Mouse (Mus musculus) kidney, postnatal 4 days (tissue): ENCODE measurements around the gene Plpp7.
A peak's percentile ranks its signal among the peaks of the same experiment; 100 is the strongest.

Experiments
- DNase-seq, 2 experiments: peaks; one replicate each; pipeline ENCODE4 v3.0.0; 2021; ENCODE audit warnings: mixed read lengths in 2 of 2

Plpp7 gene

DNA sequence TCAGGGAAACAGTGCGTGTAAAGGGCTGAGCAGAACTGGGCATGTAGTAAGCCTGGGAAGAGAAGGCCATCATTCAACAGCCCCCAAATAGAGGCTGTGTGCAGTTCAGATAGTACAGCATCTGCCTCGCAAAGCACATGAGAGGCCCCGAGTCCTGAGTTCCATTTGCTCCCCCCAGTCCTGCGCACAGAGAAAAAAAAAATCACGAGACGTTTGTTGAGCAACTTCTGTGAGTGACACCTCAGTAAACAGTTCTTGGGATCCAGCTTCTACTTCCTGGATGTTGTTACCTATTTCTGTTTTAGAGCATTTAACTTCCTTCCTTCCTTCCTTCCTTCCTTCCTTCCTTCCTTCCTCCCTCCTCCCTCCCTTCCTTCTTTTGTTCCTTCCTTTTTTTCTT is 46.3 kb downstream of the Plpp7 start:
- DNase-seq: no peak

DNA sequence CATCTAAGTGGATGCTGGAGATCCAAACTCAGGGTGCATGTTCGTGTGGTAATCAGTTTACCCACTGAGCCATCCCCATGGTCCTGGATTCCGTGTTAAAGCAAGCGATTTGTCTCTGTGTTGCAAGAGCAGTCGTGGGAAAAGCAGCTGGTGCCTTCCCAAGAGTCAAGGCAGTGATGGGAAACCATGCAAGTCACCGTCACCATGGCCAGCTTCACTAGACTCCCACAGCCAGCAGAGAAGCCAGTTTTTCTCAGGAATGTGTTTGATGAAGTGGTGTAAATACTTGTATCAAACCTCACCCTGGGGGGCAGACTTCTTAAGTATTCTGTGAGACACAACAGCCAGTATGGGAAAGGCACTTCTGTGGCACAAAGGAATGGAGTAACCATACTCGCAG is 47.0 kb downstream of the Plpp7 start:
- DNase-seq: peak in 1 of 2 experiments; percentile 6

DNA sequence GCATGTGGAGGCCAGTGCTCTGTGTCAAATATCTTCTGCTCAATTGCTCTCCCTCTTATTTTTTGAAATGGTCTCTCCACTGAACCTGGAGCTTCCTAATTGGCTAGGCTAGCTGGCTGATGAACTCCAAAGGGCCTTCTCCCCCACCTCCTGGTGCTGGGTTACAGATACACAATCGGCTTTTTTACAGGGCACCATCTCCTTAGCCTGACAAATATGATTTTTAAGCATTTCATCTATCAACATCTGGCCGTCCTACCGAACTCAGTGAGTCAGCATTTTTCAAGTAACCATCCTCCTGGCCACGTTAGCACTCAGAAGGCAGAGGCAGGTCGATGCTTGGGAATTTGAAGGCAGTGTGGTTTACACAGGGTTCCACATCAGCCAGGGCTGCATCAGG is 49.3 kb downstream of the Plpp7 start:
- DNase-seq: no peak

DNA sequence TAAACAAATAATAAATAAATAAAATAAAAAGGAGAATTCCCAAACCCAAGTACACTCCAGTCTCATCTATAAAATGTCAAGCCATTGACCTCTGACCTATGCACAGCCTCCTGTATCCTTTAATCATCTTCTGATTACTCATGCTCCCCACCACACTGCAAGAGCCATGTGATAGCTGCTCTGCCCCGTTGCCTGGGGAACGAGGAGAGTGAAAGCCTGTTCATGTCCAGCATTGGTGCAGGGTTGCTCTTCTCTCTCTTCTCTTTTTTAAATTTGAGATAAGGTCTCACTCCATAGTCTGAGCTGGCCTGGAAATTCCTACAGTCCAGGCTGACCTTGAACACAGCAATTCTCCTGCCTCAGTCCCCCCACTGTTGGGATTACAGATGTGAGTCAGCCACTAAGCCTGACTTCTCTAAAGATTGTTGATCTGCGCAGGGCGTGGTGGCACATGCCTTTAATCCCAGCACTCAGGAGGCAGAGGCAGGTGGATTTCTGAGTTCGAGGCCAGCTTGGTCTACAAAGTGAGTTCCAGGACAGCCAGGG is 51.4 kb downstream of the Plpp7 start:
- DNase-seq: no peak

DNA sequence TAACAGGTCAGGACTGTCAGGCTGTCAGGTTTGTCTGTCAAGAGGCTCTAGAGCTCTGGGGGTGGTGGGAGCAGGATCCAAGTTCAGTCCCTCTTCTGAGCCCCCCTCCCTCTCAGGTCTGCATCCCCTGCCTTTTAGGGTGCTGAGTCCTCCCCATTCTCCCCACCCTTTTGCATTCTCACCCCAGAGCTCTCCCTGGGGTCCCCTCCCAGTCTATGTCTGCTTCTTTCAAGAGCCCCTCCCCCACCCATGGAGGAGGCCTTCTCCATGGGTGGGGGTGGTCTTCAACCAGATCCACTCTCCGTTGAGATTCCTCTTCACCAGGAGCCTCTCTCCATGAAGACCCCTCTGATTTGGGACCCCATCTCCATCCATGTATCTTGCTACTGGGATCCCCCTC is 54.8 kb downstream of the Plpp7 start:
- DNase-seq: peak in 1 of 2 experiments; percentile 8

DNA sequence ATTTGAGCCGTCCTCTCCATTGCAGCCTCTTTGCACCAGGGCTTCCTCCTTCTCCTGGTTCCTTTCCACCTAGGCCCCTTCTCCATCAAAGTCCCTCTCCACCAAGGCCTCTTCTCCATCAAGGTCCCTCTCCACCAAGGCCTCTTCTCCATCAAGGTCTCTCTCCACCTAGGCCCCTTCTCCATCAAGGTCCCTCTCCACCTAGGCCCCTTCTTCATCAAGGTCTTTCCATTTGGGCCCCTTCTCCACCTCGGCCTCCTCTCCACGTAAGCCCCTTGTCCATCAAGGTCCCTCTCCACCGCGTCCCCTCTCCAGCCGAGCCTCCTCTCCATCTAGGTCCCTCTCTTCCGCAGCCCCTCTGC is 55.2 kb downstream of the Plpp7 start:
- DNase-seq: no peak

DNA sequence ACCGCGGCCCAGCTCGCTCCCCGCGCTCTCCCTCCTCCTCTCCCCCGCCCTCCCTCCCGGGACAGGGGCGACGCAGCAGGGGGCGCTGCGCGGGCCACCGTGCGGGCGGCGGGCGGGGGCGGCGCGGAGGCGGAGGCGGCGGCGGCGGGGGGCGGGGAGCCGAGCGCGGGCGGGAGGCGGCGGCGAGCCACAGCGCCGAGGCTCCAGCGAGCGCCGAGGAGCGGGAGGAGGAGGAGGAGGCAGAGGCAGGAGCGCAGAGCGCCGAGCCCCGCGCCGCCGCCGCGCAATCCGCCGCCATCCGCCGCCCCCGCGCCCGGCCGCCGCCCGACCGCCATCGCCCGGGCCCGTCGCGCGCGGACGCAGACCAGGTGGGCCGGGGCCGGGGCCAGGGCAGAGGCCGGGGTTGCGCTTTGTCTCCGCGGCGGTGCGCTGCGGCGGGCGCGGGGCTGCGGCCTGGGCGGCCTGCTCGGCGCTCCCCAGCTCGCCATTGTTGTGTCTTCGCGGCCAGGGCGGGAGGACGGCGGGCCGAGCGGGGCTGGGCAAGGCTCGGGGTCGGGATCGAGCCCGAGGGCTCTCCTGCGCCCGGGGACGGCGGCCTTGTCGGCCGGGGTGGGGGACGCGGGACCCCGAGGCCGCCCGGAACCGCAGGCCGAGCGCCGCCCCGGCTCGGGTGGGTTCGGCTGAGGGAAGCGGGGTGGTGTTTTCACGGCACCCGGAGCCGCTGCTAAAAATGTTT is 55.8 kb downstream of the Plpp7 start, which contains the start of gene Prrc2b:
TSS of gene Prrc2b (plus strand) at position 159 of the 736 bp plus-strand sequence.
- DNase-seq: peak; percentile 84 to 89

DNA sequence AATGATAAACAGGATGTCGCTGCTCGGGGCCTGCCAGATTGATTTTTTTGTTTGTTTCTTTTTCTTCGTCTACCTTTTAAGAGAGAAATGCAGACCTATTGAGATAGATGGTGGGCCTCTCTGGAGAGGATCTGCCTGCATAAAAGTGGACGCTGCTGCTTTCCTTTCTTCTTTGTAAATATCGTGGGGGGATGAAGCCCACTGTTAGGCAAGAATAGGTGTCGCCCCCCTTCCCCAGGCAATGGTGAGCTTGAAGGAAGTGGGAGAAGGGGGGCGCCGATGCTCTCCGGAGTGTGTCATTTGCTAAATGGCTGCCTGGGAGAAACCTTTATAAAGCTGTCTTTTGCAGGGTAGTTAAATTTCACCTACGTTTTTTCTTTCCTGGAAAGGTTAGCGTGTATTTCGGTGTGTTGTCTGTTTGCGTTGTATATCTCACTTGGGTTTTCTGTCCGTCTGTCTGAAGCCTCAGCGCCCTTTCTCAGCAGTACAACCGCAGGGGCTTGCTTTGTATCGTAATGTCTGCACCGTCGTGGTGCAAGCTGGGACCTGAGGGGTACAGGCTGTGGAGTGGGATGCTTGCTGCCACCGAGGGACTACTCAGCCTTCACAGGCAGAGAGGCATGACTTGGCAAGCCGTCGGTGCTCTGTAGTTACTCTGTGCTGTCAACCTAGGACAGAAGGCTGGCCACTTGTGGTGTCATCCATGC is 56.5 kb downstream of the Plpp7 start:
- DNase-seq: peak; percentile 51 to 68

DNA sequence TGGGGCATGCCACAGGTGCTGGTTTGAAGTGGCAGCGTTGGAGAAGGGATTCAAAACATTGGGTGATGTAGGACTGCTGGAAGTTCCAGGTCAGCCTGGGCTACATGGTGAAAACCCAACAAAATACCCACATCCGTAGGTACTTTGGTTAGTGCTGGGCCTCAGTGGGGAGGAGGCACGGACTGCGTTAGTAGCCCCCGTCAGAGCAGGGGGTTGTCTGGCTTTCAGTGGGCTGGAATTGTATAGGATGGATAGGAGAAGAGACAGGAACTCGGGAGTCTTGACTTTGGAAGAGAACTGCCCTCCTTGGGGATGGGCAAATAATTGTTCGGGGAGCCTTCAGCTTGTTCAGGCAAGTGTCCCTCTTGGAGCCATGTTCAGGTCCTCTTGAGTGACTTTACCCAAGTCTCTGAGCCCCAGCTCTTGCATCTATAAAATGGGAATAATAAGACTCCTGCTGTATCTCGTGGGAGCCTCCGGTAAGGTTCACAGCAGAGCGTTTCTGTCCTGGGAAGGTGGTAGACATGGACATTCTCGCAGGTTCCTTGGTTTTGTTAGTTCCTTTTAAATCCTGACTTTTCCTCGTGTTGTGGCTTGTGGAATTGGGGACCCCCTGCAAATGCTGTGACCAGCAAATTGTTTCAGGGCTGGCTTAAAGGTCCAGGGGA is 57.2 kb downstream of the Plpp7 start:
- no peak for DNase-seq

DNA sequence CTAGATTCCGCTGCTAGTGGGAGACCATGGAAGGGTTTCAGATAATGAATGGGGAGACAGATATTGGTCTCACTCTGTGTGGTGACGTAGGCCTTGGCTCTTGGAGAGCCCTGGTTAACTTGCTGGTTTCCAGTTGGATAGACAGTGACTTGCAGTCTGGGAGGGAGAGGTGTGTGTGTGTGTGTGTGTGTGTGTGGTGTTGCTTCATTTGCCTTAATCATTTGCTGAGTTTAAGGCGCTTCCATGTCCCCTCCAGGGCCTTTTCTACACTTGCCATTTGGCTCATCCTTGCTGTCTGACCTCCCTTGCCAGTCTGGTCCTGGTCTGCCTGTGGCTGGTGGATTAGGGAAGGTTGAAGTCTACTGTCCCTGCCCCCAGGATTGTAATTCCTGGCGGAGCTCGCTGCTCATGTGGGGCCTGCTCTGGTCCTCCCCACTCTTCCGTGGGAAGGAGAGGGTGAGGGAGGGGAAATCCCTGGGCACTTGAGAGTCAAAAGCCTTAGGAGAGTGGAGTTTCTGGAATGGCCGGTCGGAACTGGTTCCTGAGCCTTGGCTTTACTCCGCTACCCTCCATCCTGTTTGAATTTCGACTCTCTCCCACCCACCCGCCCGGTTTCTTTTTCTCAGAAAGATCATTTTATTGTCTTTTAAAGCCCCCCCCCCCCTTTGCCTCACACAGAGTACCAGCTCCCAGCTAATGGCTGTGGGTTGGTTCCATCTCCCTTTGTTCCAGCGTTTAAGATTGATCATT is 57.9 kb downstream of the Plpp7 start:
- peak; percentile 52 to 64 for DNase-seq

DNA sequence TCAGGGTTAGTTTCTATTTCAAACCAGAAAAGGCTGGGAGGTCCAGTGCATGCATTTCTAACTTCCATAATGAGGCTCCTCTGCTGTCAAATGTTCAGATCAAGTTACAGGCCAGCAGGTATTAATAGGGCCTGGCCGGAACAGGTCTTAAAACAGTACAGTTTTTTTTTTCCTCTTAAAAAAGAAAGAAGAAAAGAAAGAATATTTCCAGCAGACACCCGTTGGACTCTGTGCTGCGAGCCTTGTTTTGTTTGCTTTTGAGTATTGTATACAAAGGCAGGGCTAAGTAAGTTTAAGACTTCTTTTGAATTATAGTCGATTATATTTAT is 58.4 kb downstream of the Plpp7 start:
- peak in 1 of 2 experiments; percentile 9 for DNase-seq

DNA sequence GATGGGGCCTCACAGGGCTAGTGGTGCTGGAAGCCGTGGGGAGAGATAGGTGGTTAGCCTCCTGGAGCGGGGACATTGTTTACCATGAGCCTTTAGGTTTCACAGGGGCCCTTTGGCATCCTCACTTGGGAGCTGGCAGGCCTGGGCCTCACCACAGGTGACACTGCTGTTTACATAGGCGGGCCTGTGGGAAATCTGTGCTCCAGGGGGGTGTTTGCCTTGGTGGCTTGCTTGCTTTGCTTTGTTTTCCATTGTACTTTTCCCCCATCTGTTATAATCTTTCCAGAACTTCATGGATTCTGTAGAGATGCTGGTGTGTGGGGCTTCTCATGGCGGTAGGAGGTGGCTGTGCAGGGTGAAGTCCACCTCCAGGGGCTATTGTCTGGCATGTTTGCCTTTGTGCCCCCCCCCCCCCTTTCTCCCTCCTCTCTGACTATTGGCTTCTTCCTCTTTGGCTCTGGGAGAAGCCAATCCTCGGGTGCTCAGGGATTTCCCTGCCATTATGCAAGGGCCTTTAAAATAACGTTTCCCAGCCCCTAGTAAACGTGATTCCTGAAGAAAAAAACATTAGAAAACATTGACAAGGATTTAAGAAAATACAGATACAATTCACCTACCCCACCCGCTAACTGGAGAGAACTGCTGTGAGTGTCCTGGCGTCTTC is 59.1 kb downstream of the Plpp7 start:
- peak in 1 of 2 experiments; percentile 19 for DNase-seq

DNA sequence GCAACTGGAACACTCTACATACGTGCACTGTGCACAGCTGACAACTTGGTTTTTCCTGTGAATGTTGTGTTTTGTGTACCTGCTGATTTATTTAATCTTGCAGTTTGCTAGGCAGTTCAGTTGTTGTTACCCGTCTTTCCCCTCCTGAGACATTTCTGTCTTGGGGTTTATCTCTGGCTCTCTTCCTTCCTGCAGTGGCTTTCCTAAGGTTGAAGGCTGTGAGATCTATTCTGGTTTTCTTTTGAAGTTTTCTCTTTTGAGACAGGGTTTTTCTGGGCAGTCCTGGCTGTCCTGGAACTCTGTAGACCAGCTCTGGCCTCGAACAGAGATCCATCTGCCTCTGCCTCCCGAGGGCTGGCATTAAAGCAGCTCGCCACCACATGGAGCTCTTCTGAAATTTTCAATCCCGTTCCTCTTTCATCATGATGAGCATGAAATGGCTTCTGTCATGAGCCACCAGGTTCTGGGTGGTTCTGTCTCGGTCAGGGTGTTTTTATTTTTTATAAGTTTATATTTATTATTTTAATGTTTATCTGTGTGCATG is 59.7 kb downstream of the Plpp7 start:
- DNase-seq: peak in 1 of 2 experiments; percentile 10

DNA sequence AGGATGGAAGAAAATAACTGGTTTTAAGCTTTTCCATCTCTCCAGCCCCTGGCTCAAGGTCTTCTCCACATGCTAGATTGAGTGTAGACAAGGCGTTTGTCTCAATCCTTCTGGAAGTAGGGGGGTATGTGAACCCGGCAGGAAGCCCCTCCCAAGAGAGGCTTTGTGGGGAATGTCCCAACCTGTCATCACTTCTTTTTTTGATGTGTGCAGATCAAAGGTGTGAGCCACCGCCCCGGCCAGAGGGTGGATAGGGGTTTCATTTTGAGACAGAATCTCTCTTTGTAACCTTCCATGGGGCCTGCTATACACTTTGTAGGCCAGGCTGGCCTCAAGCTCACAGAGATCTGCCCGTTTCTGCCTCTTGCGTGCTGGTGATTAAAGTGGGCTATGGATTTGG is 60.3 kb downstream of the Plpp7 start:
- DNase-seq: peak in 1 of 2 experiments; percentile 5

DNA sequence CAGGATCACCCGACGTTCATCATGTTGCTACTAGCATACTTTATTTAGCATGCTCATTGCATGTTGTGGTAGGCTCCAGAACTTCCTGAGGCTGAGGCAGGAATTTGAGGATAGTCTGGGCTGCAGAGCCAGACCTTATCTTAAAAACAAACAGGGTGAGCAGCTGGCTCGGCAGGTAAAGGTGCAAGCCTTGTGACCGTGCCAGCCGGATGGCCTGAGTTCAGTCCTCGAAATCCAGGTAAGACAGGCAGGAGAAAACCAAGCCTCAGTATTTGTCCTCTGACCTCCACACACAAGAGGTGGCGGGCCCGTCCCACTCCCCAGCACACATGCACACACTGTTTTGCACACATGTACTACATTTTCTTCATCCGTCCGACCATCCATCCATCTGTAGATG is 61.3 kb downstream of the Plpp7 start:
- no peak for DNase-seq

DNA sequence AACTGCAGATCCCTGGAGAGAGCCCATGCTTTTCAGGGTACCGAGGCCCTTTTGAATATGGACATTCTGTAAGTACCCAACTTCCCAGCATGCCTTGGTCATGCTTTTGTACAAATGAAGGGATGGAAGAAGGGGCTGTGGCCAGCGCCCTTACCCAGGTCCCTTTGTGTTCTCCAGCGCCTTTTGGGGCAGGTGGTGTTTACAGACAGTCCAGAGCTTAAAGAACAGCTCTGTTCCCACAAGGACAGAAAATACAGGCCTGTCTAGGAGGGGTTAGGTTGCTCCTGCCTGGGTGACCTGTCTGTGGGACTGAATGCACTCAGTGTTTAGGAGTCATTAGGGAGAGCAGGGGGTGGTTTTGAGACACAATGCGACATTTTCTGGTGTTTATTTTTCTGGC is 62.0 kb downstream of the Plpp7 start:
- no peak for DNase-seq

DNA sequence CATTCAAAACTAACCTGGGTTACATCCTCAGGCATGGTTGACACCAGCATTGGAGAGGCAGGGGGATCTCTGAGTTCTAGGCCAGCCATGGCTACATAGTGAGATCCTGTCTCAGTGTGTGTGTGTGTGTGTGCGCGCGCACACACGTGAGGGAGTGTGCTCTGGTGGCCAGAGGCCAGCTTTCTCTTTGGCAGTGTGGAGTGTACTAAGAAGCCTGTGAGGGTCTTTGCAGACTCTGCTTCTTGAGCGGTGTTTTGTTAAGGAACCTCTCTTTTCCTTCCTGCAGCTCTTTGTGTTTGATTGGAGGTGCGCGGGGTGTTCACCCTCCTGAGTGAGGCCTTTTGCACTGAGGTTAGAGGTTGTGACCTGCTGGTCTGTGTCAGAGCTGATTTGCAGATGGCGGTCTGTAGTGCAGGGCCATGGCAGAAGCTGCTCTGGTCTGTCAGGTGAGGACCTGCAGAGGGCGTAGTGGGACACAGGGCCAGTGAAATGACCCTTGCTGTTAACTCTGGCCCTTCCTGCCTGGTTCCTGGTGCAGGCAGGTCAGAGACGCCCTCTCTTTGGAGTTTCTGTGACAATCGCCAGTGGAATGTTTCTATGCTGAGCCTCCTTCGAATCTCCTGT is 63.4 kb downstream of the Plpp7 start:
- DNase-seq: no peak
